Mouse (Mus musculus): ENCODE measurements around the gene Arhgef19. TPM values are rescaled to one million over a fixed set of nuclear protein-coding genes. Genes with fewer than 3 reads are reported as not detected.

Arhgef19 gene
- total RNA-seq, 4 experiments from 2014 or later = 0.10 to 1.1 (median 0.22) TPM

DNA sequence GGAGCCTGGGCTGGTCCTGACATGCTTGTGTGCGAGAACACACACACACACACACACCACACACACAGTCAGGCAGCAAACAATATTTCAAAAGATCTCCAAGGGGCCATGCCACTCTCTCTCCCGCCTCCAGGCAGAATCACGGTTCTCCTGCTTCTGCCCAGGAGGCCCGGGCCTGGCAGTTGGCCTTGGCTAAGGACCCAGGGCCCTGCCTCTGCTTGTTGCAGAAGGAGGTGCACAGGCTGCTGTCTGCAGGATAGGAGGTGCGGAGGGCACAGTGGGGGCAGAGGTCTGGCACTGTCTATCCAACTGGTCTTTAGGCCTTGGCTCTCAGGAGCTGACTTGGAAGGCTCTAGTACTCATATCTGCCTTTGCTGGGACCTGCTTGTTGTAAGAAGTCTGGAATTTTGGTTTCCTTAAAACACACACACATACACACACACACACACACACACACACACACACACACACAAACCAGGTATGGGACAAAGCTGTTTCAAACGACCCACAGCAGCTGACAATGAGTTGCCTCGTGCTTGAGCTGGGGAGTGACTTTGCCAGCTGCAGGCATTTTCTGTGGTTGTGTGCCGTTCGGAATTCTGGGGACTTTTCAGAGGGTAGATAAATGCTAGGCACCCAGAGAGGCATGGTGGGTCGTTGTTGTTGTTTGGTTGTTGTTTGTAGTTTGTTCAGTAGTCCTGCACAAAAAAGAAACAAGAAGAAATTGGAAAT lies 23.8 kb downstream of the Arhgef19 start:
- DNase-seq (ENCODE audit: low spot score in 2 of 2) = no peak

DNA sequence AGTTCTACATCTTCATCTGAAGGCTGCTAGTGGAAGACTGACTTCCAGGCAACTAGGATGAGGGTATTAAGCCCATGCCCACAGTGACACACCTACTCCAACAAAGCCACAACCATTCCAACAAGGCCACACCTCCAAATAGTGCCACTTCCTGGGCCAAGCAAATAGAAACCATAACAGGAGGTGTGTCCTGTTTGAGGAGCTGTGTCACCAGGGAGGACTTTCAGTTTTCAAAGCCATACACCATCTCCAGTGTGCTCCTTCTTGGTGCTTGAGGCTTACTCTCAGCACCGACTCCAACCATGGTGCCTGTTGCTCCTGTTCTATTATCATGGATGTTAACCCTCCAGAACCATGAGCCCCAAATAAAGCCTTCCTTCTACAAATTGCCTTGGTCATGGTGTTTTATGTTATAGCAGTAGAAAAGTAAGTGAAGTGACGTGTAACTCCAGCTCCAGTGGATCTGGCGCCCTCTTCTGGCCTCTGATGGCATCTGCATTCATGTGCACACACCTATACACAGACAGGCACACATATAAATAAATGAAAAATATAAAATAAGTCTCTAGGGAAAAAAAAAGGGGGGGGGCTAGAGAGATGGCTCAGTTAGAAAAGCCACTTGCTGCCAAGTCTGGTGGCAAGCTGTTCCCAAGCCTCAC lies 26.8 kb downstream of the Arhgef19 start:
- no peak for DNase-seq (ENCODE audit: low spot score in 2 of 2)

DNA sequence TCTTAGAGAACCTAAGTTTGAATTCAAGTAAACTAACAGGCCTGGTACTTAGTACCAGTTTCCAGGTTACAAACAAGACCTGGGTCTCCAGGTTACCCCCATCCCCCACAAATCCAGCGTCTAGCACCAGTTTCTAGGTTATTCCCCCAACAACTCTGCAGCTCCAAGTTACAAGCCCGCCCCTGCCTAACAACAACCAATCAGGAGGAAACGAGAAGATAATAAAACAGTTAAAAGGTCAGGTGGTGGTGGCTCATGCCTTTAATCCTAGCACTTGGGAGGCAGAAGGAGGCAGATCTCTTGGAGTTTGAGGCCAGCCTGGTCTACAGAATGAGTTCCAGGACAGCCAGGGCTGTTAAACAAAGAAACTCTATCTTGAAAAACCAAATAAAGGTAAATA lies 28.0 kb downstream of the Arhgef19 start:
- no peak for DNase-seq (ENCODE audit: low spot score in 2 of 2)

DNA sequence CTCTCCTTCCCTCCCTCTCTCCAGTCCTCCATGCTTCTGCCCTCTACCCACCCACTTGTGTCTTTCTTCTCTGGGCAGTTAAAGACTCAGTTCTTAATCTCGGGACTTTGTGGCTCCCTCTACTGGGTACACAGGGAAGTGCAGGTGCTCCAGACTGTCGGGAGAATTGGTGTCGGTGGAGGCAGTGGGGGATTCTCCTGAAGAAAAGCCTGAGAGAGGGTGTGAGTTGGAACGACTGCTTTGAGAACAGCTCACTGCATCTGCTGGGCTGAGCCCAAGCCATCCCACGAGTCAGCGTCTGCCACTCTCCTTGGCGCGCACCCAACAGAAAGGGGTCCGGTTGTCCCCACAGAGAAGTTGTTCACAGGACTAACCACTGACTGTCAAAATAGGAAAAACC lies 28.5 kb downstream of the Arhgef19 start:
- DNase-seq (ENCODE audit: low spot score in 2 of 2) = no peak

DNA sequence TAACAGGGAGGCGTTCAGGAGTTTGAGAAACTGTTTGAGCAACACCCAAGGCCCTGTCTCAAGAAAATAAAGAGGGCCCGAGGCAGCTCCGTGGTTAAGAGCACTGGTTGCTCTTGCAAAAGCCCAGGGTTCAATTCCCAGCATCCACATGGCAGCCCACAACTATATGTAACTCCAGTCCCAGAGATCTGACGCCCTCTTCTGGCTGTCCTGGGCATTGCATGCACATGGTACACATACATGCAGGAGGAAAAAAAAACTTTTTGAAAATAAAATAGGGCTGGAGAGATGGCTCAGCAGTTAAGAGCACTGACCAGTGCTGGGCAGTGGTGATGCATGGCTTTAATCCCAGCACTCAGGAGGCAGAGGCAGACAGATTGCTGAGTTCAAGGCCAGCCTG lies 29.1 kb downstream of the Arhgef19 start:
- no peak for DNase-seq (ENCODE audit: low spot score in 2 of 2)

DNA sequence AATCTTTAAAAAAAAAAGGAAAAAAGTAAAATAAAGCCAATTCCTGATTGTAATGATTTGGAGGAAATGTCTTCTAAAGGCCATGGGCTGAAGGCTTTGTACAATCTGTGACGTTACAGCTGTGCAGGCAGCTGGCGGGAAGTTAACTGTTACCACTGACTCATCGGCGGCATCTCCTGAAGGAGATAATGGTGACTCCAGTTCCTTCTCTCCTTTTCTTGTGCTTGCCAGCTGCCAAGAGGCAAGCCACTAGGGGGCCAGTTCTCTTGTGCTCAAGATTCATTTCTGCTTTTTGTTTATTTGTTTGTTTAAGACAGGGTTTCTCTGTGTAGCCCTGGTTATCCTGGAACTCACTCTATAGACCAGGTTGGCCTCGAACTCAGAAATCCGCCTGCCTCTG lies 29.8 kb downstream of the Arhgef19 start:
- no peak for DNase-seq (ENCODE audit: low spot score in 2 of 2)

DNA sequence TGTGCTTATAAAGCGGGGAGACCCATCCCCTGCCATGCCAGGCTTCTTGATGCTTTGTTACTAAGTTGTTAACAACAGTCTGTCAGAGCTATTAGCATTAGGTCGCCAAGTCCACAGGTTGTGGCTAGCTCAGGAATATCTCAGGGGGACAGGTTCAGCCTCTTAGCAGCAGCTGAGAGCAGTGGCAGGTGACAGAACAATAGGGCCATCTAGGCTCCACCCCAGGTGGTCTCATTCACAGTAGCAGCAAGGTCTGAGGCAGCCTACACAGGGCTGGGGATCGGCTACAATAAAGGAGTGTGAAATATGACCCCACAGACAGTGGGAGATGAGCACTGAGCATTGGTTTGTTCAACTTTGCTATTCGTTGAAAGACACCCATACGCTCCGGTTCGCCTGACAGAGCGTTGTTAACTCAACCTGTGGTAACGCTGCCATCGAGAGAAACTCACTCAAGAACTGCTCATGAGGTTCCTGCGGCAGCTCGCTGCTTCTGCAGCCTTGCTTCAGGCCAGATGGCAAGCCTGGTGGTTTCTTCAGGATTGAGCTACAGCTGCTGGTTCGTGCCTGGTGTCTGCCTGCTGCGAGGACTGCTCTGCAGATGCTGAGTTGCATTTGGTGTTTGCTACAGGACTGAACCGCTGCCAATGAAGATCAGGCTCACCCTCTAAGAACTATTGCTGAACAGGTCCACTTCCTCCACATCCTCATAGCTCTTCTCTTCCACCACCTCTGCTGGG lies 31.1 kb downstream of the Arhgef19 start:
- no peak for DNase-seq (ENCODE audit: low spot score in 2 of 2)

DNA sequence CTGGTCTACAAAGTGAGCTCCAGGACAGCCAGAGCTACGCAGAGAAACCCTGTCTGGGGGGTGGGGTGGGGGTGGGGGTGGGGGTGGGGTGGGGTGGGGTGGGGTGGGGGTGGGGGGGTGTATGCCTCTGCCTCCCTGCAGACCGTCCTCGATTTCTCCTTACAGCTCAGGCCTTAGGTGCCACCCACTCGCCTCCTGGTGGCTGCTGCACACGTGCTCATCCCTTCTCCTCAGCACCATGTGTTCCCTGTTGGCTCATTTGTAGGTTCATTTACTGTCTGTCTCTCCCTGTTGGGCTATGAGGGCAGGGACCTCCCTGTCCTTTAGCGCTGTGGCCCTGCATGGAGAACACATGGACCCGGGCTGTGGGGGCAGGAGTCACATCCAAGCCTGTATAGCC lies 31.9 kb downstream of the Arhgef19 start:
- DNase-seq (ENCODE audit: low spot score in 2 of 2) = no peak

DNA sequence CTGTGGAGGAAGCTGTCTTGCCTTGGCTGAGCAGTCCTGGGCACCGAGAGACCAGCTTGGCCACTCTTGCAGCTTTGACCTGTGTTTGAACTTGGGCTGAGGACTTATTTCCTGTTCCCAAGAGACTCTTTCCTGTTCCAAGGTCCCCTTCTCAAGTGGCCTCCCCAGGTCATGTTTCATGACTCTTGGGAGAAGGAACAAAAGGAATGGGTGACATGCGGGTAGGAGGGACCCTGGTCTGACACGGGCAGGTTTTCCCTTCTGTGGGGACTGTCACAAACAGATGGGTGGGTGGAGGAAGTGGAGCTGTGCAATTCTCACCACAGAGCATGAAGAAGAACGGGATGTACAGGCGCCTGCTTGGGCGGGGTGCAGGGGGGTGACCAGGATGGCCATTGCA lies 32.4 kb downstream of the Arhgef19 start:
- DNase-seq (ENCODE audit: low spot score in 2 of 2) = no peak

DNA sequence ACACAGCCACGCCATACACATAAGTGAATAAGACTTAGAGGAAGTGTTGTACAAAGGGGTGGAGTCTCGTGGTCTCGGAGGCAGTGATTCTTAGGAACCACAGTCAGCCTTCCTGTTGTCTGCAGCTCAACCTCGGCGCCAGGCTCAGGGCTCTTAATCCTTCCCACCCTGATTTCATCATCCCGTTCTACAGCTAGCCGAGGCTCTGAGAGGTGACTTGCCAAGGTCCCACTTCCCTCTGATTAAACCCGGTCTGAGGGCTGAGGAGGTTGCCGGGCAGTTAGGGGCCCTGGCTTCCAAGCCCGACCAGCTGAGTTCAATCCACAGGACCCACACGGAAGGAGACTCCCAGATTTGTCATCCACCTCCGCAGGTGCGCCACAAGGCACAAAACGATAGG lies 33.6 kb downstream of the Arhgef19 start:
- no peak for DNase-seq (ENCODE audit: low spot score in 2 of 2)

DNA sequence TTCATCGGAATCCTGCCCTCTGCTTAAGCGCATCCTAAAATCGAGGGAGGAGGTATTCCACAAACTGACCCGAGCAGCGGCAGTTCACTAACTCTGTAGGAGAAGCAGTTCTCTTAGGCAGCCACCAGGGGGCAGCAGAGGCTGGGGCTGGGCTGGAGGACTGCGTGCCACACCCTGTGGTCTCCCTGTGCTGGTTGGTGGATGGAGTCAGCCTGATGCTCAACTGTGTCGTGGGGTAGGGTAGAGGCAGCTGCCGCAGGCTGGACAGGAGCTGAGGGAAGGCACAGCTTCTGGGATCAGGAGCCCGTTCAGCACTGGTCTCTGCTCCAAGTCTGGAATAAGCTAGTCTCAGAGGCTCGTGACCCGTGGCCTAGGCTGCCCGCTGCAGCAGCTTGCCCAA lies 34.0 kb downstream of the Arhgef19 start:
- DNase-seq (ENCODE audit: low spot score in 2 of 2) = peak; percentile 35 to 49

DNA sequence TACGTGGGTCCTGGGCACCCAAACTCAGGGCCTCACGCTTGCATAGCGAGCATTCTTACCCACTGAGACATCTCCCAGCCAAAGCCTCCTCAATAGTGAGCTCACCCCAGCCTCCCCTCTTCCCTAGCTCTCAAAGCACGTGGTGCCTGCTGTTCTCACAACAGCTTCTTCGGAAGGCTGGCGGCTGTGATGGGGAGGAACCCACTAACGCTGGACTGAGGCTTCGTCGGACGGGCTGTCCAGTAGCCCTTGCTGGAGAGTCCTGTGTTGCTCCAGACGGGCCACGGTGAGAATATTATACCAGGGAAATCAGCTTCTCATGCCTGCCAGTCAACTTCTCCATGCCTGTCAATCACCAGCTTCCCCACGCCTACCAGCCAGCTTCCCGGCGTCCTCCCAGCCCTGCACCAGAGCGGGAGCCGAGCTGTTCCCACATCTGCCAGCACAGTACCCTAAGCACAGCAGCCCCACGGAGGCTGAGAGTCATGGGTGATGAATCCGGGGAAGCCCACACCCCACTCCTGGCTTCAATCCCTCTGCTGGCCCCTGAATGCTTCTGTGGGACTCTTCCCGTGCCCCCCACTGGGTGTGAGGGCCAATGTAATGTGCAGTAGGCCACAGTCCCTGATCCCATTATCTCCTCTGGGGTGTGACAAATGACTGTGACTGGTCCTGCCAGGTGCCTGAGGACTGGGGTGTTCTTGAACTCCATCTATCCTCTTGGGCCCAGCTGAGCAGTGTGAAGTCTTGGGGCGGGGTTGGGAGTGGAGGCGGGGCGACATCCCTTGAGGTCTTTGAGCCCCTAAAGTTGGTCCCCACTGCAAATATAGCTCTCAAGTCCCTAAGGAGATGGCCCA lies 35.4 kb downstream of the Arhgef19 start:
- no peak for DNase-seq (ENCODE audit: low spot score in 2 of 2)

DNA sequence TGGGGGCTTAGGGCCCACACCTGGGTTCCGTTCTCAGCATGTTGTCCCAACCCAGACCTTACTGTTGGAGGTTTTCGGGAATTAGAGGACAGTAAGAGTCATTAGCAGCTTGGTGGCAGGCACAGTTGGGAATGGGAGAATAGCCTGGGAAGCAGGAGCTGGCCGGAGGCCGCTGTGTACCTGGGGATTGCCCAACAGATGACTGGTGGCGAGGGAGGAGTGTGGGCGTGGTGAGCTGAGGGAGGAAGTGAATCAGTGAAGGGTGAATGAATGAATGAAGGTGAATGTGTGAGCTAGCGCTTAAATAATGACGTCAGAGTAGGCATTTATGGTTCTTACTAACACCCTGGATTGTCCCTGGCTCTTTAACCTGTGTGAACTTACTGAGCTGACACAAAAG lies 37.9 kb downstream of the Arhgef19 start:
- DNase-seq (ENCODE audit: low spot score in 2 of 2) = no peak

DNA sequence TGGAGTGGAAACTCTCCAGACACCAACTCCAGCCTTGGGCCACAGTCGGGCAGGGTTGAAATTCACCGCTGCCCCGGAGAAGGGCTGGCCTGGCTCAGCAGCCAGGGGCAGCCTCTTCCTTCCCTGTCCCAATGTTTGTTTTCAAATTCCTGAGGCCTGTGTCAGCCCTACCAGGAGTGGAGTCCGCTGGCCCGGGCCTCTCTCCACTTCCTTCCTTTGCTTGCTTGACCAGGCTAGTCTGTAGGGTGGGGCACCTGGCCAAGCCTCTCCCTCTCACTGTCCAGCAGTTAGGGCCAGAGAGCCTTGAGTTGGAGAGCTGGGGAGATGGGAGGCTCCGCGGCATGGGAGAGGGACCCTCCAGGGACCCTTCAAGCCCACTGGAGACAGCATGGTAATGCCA lies 38.9 kb downstream of the Arhgef19 start:
- DNase-seq (ENCODE audit: low spot score in 2 of 2) = peak; percentile 76 to 78

DNA sequence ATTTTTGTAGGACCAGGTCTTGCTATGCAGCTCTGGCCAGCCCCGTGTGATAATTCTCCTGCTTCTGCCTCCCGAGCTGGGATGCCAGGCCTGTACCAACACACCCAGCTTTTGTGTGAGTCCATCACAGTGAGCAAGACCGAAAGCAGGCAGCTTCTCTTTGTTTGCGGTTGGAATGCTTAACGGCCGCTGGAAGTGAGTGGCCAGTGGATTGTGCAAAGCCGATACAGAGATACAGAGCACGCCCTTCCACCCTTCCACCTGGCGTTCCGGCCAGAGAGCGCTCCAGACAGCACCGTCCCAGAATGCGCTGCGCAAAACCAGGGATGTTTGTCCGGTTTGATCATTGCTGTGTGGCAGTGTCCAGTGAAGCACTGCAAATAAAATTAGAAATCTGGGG lies 40.0 kb downstream of the Arhgef19 start:
- no peak for DNase-seq (ENCODE audit: low spot score in 2 of 2)

DNA sequence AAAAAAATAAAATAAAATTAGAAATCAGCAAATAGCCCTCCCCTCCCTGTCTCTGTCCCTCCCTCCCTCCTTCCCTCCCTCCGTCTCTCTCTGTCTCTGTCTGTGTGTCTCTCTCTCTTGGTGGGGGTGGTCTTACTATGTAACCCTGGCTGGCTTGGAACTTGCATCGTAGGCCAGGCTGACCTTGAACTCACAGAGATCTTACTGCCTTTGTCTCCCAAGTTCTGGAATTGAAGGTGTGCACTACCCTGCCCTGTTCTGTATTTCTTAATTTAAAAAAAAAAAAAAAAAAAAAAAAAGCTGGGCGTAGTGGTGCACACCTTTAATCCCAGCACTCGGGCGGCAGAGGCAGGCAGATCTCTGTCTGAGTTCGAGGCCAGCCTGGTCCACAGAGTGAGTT lies 40.5 kb downstream of the Arhgef19 start:
- no peak for DNase-seq (ENCODE audit: low spot score in 2 of 2)

DNA sequence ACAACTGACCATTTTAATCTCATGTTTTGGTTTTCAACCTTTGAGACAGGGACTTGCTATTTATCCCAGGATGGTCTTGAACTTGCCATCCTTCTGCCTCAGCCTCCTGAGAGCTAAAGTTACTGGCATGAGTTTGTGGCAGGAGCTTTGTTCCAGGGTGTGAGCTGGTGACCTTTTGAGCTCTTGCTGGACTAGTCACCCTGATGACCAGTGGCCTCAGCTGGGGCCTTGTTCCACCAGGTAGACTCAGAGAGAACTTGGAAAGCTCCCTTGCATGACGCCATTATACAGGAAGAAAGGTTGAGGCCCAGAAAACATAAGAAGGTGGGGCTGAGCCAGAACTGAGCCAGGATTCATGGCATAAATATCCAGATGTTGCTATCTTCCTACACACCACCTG lies 41.2 kb downstream of the Arhgef19 start:
- no peak for DNase-seq (ENCODE audit: low spot score in 2 of 2)

DNA sequence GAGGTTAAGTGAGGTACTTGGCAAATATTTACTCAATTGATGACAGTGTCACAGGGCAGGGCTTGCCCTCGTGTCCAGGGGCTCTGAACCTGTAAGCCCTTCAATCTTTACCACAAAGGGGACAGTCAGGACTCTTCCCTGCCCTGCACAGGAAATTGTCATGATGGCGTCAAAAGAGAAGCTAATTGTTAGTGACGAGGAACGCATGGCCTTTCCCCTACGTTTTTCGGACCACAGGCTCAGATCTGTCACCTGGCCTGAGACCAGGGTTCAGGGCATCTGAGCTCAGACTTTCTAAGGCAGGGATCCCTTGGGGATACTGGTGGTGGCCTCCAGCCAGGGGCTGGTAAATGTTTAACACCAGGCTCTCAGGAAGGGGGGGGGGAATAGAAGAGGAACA lies 41.9 kb downstream of the Arhgef19 start:
- no peak for DNase-seq (ENCODE audit: low spot score in 2 of 2)

DNA sequence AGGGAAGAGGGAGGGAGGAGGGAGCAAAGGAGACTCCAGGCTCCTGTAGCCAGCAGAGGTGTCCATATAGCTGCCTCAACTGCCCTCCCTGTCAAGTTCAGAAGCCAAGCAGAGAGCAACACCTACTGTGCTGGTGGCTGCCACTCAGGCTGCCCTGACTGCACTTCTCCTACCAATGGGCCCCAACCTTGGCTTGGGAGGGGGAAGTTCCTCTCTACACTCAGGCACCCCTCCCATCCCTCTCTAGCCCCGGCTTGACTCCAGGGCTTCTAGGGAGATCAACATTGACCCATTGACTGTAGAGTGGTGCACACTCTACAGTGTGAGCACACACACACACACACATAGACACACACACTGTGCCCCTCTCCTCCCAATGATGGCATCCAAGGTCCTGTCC lies 42.3 kb downstream of the Arhgef19 start:
- no peak for DNase-seq (ENCODE audit: low spot score in 2 of 2)

DNA sequence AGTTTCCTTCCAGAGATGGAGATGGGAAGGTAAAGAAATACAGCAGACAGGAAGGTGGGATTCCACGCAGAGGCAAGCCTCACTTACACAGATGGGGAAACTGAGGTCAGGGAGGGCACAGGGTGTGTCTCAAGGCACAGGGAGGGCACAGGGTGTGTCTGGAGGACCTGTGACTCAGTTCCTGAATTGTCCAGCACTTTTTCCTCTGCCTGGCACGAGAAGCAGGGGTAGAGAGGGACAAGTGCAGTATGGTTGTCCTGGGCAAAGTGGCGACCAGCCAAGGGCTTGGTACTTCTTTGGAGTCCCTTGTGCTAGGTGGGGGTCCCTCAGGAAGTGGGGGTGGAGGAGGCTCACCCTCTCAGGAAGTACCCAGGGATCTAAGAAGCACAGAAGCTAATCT lies 42.8 kb downstream of the Arhgef19 start:
- DNase-seq (ENCODE audit: low spot score in 2 of 2) = no peak

DNA sequence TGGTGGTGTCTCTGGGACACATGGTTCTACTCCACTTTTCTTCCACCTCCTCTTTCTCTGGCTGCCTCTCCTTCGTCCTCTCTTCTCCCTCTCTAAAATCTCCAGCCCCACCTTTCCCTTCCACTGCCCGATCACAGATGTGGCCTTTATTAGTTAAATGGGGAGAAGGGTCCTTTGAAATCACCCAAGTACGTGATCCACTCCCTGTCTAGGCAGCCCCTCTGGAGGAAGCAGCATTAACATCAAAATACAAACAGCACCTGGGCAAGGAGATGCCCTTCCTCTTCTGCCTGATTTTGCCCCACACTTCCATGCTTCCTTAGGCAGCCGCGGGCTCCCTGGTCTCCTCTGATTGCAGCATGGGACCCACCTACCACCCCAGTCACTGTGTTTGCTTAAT lies 43.3 kb downstream of the Arhgef19 start:
- no peak for DNase-seq (ENCODE audit: low spot score in 2 of 2)
